Mouse (Mus musculus): Measurements from ENCODE around the gene Vmn2r83. TPM values are rescaled to one million over a fixed set of nuclear protein-coding genes. Genes with fewer than 3 reads are reported as not detected.

Gene Vmn2r83
- polyA plus RNA-seq, 1 experiment = not detected

DNA sequence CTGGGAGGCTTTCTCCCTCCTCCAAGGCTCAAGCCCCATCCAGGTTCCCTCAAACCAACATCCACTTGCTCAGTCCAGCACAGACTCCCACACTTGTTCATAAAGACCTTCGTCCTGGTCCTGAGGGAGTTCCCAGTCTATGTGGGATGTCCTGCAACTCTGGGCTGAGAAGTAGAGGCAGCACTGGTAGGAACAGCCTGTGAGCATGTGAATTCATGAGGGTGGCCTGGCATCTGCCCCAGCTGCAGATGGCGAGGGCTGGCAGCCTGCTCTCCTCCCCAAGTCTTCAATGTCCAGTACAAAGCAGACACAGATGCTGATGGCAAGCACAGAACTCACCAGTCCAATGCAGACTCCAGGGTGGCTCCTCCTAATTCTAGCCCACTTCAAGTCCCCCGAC, 69.8 kb downstream of the Vmn2r83 start:
- Histone ChIP-seq H3K27ac (ENCODE audit: insufficient read depth, low read depth, low read length) (no peak overlapping the region), H3K27me3 (ENCODE audit: control insufficient read depth, insufficient read depth, low read length) (no peaks in the 10 kb centered on the region), H3K36me3 (ENCODE audit: control insufficient read depth, insufficient read depth, low read length) (peaks cover 22% of the 10 kb centered on the region), H3K4me1 (ENCODE audit: control insufficient read depth, insufficient read depth, insufficient read length, low read length) (peaks cover 10% of the 10 kb centered on the region), H3K4me3 (ENCODE audit: low read depth, low read length) (no peak overlapping the region)
- 92% methylated on average over 3 of the region's 3 CpGs for WGBS
- TF ChIP-seq CTCF (IDR thresholded peaks at IDR 0.05; ENCODE audit: extremely low read depth, insufficient read length, insufficient replicate concordance, low read depth, low read length) (no peak), POLR2A (IDR thresholded peaks at IDR 0.05; ENCODE audit: low read depth, low read length) (no peak)

GRCm38 (mm10) chr10:79538873-79539272, 70.3 kb downstream of the Vmn2r83 start:
- TF ChIP-seq CTCF (IDR thresholded peaks at IDR 0.05; ENCODE audit: extremely low read depth, insufficient read length, insufficient replicate concordance, low read depth, low read length) = no peak
- no peak for TF ChIP-seq POLR2A (IDR thresholded peaks at IDR 0.05; ENCODE audit: low read depth, low read length)
- Histone ChIP-seq H3K27ac (ENCODE audit: insufficient read depth, low read depth, low read length) (no peak overlapping the region), H3K4me1 (ENCODE audit: control insufficient read depth, insufficient read depth, insufficient read length, low read length) (peaks cover 14% of the 10 kb centered on the region), H3K4me3 (ENCODE audit: low read depth, low read length) (no peak overlapping the region), H3K36me3 (ENCODE audit: control insufficient read depth, insufficient read depth, low read length) (peaks cover 24% of the 10 kb centered on the region), H3K27me3 (ENCODE audit: control insufficient read depth, insufficient read depth, low read length) (no peaks in the 10 kb centered on the region)
- 46% methylated on average over 4 of the region's 4 CpGs for WGBS

GRCm38 (mm10) chr10:79539701-79540495, 71.4 kb downstream of the Vmn2r83 start:
- H3K27me3 ChIP-seq (ENCODE audit: control insufficient read depth, insufficient read depth, low read length) = no peaks in the 10 kb centered on the region
- H3K4me3 ChIP-seq (ENCODE audit: low read depth, low read length) = no peak overlapping the region
- WGBS = 89% methylated on average over 16 of the region's 16 CpGs
- peaks cover 14% of the 10 kb centered on the region for H3K4me1 ChIP-seq (ENCODE audit: control insufficient read depth, insufficient read depth, insufficient read length, low read length)
- H3K36me3 ChIP-seq (ENCODE audit: control insufficient read depth, insufficient read depth, low read length) = peaks cover 33% of the 10 kb centered on the region
- H3K27ac ChIP-seq (ENCODE audit: insufficient read depth, low read depth, low read length) = no peak overlapping the region
- TF ChIP-seq POLR2A (IDR thresholded peaks at IDR 0.05; ENCODE audit: low read depth, low read length) (no peak), CTCF (IDR thresholded peaks at IDR 0.05; ENCODE audit: extremely low read depth, insufficient read length, insufficient replicate concordance, low read depth, low read length) (no peak)

DNA sequence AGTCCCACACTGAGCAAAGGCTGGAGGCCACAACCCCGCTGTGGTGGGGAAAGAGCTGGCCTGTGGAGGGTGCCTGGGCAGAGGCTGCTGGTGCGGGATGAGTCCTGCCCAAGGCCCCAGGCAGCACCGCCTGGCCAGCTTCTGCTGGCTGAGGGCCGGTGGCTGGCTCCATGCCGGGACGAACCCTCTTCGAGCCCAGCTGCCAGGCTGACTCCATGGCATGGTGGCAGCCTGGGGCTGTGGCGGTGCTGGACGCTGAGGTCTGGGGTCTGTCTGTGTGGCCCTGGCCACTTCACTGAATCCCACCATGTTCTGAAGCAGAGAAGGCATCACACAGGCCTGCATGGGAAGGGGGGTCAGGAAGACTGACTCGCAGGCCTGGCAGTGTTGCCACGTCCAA, 72.2 kb downstream of the Vmn2r83 start:
- TF ChIP-seq CTCF (IDR thresholded peaks at IDR 0.05; ENCODE audit: extremely low read depth, insufficient read length, insufficient replicate concordance, low read depth, low read length) (no peak), POLR2A (IDR thresholded peaks at IDR 0.05; ENCODE audit: low read depth, low read length) (no peak)
- H3K27me3 ChIP-seq (ENCODE audit: control insufficient read depth, insufficient read depth, low read length) = no peaks in the 10 kb centered on the region
- H3K4me3 ChIP-seq (ENCODE audit: low read depth, low read length) = no peak overlapping the region
- peaks cover 37% of the 10 kb centered on the region for H3K36me3 ChIP-seq (ENCODE audit: control insufficient read depth, insufficient read depth, low read length)
- WGBS = 97% methylated on average over 11 of the region's 11 CpGs
- no peak overlapping the region for H3K27ac ChIP-seq (ENCODE audit: insufficient read depth, low read depth, low read length)
- H3K4me1 ChIP-seq (ENCODE audit: control insufficient read depth, insufficient read depth, insufficient read length, low read length) = peaks cover 18% of the 10 kb centered on the region

GRCm38 (mm10) chr10:79541522-79541921, 73.0 kb downstream of the Vmn2r83 start:
- Histone ChIP-seq H3K4me1 (ENCODE audit: control insufficient read depth, insufficient read depth, insufficient read length, low read length) (peaks cover 18% of the 10 kb centered on the region), H3K4me3 (ENCODE audit: low read depth, low read length) (no peak overlapping the region), H3K27me3 (ENCODE audit: control insufficient read depth, insufficient read depth, low read length) (no peaks in the 10 kb centered on the region), H3K36me3 (ENCODE audit: control insufficient read depth, insufficient read depth, low read length) (peaks cover 40% of the 10 kb centered on the region), H3K27ac (ENCODE audit: insufficient read depth, low read depth, low read length) (no peak overlapping the region)
- WGBS = 92% methylated on average over 15 of the region's 15 CpGs
- no peak for TF ChIP-seq CTCF (IDR thresholded peaks at IDR 0.05; ENCODE audit: extremely low read depth, insufficient read length, insufficient replicate concordance, low read depth, low read length)
- no peak for TF ChIP-seq POLR2A (IDR thresholded peaks at IDR 0.05; ENCODE audit: low read depth, low read length)

DNA sequence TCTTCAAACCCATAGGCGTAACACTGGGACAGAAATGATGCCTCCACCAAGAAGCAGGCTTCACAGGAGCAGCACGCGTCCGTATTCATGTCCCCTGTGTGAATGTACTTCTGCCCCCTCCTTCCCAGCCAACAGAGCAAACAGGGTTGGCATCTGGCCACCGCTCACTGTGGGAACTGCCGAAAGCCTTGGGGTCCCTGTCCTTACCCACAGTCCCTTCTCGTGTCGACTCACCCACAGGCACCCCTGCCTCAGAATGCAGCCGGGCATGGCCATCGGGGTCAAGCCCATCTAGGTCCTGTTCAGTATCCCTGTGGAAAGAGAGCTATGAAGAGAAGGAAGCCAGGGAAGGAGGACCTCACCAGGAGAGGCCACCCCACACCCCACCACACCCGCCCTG, 73.6 kb downstream of the Vmn2r83 start:
- H3K27me3 ChIP-seq (ENCODE audit: control insufficient read depth, insufficient read depth, low read length) = no peaks in the 10 kb centered on the region
- 94% methylated on average over 11 of the region's 11 CpGs for WGBS
- TF ChIP-seq CTCF (IDR thresholded peaks at IDR 0.05; ENCODE audit: extremely low read depth, insufficient read length, insufficient replicate concordance, low read depth, low read length) = no peak
- TF ChIP-seq POLR2A (IDR thresholded peaks at IDR 0.05; ENCODE audit: low read depth, low read length) = no peak
- H3K27ac ChIP-seq (ENCODE audit: insufficient read depth, low read depth, low read length) = no peak overlapping the region
- H3K4me1 ChIP-seq (ENCODE audit: control insufficient read depth, insufficient read depth, insufficient read length, low read length) = peaks cover 18% of the 10 kb centered on the region
- peaks cover 46% of the 10 kb centered on the region for H3K36me3 ChIP-seq (ENCODE audit: control insufficient read depth, insufficient read depth, low read length)
- H3K4me3 ChIP-seq (ENCODE audit: low read depth, low read length) = no peak overlapping the region

Other genes starting within 250 kb of the Vmn2r83 start
- gene Vmn2r81, start 221.0 kb upstream of the Vmn2r83 start, polyA plus RNA-seq (2012; rRNA removed) = not detected in 2 replicates
- gene Vmn2r82, start 112.2 kb upstream of the Vmn2r83 start, polyA plus RNA-seq (2012; rRNA removed) = not detected in 2 replicates
- gene Plpp2, start 65.1 kb downstream of the Vmn2r83 start, polyA plus RNA-seq (2012; rRNA removed) = 216 and 451 TPM in 2 replicates
- 61.5 and 89.9 TPM in 2 replicates for gene Mier2, start 86.5 kb downstream of the Vmn2r83 start, polyA plus RNA-seq (2012; rRNA removed)
- not detected in 2 replicates for gene Theg, start 118.6 kb downstream of the Vmn2r83 start, polyA plus RNA-seq (2012; rRNA removed)
- 0.89 and 1.0 TPM in 2 replicates for gene C2cd4c, start 145.3 kb downstream of the Vmn2r83 start, polyA plus RNA-seq (2012; rRNA removed)
- 1.6 TPM in 2 replicates for gene Shc2, start 169.2 kb downstream of the Vmn2r83 start, polyA plus RNA-seq (2012; rRNA removed)
- not detected in 2 replicates for gene Odf3l2, start 177.0 kb downstream of the Vmn2r83 start, polyA plus RNA-seq (2012; rRNA removed)
- 9.9 and 20.7 TPM in 2 replicates for gene Madcam1, start 195.8 kb downstream of the Vmn2r83 start, polyA plus RNA-seq (2012; rRNA removed)
- gene Tpgs1, start 200.6 kb downstream of the Vmn2r83 start, polyA plus RNA-seq (2012; rRNA removed) = 76.0 and 138 TPM in 2 replicates
- gene Cdc34, start 213.5 kb downstream of the Vmn2r83 start, polyA plus RNA-seq (2012; rRNA removed) = 101 and 163 TPM in 2 replicates
- gene Gzmm, start 220.3 kb downstream of the Vmn2r83 start, polyA plus RNA-seq (2012; rRNA removed) = 0.11 and 0.52 TPM in 2 replicates
- 1,266 and 1,465 TPM in 2 replicates for gene Bsg, start 235.8 kb downstream of the Vmn2r83 start, polyA plus RNA-seq (2012; rRNA removed)
- gene Hcn2, start 247.9 kb downstream of the Vmn2r83 start, polyA plus RNA-seq (2012; rRNA removed) = 8.3 and 19.2 TPM in 2 replicates

Measured in small intestine, adult 2 months (tissue).